Mouse (Mus musculus): Measurements from ENCODE around the gene Dyx1c1. TPM values are rescaled to one million over a fixed set of nuclear protein-coding genes. Genes with fewer than 3 reads are reported as not detected.
A peak's percentile ranks its signal among the peaks of the same experiment; 100 is the strongest.

Dyx1c1 gene
- 1 to 10 TPM; 1.4 to 3.4 (median 2.0) TPM for total RNA-seq (2022)

GRCm38 (mm10) chr9:72958521-72959450, at the start of gene Dyx1c1, which contains the start of gene Gm44503:
Dyx1c1 (plus strand) TSS chr9:72958785.
Gm44503 (plus strand) TSS chr9:72958852.
- peak; percentile 76 for DNase-seq

GRCm38 (mm10) chr9:72911381-72911780, 47.2 kb upstream of the Dyx1c1 start:
- DNase-seq = no peak

DNA sequence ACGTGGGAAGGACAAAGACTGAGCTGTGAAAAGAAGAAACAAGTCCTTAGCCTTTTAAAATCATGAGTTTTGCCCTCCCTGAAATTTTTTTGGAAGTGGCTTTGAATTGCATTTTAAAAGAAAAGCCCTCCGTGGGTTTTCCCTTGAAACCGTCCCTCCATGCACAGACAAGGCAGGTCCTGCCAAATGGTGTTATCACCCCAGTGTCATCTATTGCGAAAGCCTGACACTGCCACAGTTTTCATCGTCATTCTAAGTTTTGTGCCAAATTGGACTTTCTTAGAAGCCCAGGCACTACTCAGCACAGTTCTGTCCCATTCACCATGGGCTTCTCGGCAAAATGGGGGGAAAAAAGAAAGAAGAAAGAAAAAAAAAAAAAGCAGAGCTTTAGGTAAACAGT, 45.0 kb upstream of the Dyx1c1 start:
- no peak for DNase-seq

GRCm38 (mm10) chr9:72915728-72916127, 42.9 kb upstream of the Dyx1c1 start:
- DNase-seq = no peak

DNA sequence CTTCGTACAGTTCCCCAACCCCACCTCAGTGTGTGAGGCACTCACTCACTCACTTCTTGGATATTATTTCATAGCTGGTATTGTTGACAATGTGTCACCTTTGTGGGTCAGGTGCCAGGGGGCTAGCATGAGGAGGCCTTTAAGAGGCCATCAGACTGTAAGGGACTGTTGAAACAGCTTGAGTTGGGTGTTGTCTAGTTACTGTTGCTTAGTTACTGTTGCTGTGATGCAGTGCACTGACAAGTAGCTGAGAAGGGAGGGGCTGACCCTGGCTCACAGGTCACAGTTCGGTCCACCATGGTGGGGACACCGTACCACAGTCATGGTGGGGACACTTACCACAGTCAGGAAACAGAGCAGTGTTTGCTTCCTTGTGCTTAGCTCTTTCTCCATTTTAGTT, 35.5 kb upstream of the Dyx1c1 start:
- no peak for DNase-seq

DNA sequence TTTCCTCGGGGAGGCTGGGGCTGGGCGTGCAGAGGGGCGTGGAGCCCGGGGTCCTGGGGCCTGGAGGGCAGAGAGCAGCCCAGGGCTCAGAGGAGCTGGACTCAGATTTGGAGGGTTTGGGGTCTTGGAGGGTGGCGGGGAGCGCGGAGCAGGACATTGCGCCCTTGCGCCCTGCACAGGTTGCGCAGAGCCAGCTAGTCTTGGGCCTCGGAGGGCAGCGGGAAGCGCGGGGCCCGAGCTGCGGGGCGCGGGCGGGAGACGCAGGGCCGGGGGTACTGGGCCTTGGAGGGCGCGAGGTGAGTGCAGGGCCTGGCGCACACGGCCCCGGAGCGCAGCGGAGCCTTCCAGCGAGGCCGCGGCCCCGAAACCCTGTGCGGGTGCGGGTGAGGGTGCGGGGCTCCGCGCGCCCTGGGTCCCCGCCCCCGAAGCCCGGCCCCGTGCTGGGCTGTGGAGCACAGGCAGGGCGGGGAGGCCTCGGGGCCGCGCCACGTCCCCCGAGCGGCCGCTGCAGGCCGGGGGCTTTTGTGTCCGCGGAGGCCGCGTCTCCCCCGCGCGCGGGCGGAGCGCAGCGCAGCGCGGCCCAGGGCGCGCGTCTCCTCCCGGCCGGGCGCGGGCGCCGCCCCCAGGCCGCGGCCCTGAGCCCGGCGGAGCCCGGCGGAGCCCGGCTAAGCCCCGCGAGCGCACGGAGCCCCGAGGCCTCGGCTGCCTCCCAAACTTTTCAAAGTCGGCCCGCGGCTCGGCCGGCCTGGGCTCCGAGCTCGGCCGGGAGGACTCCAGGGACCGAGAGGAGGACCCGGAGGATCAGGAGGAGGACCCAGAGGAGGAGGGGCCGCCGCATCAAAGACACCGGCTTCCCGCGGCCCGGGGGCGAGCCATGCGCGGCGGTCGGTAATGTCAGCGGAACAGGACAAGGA, 33.3 kb upstream of the Dyx1c1 start, which contains the start of gene Pygo1:
Gene Pygo1 (plus strand): TSS at position 625 of the 914 bp plus-strand sequence.
- DNase-seq = peak; percentile 25

GRCm38 (mm10) chr9:72925935-72926258, 32.7 kb upstream of the Dyx1c1 start:
- DNase-seq = no peak

DNA sequence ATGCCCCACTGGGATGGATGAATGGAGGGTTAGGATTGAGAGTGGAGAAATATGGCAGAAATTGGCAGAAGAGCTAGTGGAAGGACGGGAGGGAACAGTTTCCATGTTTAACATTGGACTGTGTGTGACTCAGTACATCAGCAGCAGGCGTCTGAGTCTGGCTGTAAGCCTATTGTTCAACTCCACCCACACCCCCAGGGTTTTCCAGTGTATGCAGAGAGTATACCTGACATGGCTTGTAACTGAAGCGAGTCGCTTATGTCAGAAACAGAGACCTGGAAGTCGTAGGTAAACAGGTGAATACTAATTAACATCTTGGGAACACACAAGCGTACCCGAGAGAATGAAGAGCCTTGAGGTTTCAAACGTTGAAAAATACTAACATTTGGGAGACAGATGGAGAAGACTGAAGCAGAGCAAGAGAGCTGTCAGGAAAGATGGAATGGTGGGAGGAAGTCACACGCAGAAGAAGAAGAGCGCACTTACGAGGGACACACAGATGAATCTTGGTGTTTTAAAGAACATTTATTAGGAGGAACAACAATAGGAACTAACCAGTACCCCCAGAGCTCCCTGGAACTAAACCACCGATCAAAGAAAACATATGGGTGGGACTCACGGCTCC, 27.3 kb upstream of the Dyx1c1 start:
- DNase-seq = no peak

- no peak for DNase-seq
Observed at GRCm38 (mm10) chr9:72935309-72935708, 23.3 kb upstream of the Dyx1c1 start.

DNA sequence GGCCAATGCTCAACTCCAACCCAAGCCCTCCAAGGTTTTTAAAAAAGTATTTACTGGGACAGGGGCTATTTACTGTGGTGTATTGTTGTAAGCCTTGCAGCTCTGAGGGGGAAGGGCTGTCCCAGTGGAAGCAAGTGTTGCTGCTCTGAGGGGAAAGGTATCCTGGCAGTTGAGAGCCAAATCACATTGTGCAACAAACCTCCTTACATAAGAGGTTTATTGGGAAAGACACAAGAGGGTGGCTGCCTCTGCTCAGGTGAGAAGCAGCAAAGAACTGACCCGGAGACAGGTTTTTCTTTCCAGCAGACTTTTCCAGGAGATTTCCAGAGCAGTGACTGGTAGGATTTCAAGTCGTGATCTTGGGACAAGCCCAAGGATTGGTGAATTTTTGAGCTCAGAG, 22.3 kb upstream of the Dyx1c1 start:
- no peak for DNase-seq

GRCm38 (mm10) chr9:72943424-72943823, 15.2 kb upstream of the Dyx1c1 start:
- no peak for DNase-seq

DNA sequence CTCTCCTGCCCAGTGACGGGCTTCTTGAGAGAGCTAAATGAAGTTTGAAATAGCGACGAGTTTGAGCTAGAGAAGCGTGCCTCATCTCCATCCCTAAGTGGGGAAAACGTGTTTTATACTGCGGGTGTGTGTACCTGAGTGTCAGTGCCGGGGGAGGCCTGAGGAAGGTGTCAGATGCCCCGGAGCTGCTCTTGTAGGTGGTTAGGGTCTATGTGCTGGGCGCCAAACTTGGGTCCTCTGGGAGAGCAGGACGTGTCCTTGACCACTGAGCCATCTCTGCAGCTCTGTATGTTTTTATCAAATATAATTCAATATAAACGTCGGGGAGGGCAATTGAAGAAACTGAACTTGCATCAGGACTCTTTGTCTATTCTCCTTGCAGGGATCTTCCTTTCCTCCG, 14.3 kb upstream of the Dyx1c1 start:
- DNase-seq = no peak

- no peak for DNase-seq
Observed at GRCm38 (mm10) chr9:72947010-72947409, 11.6 kb upstream of the Dyx1c1 start.

- DNase-seq = no peak
Observed at GRCm38 (mm10) chr9:72949572-72949971, 9.0 kb upstream of the Dyx1c1 start.

DNA sequence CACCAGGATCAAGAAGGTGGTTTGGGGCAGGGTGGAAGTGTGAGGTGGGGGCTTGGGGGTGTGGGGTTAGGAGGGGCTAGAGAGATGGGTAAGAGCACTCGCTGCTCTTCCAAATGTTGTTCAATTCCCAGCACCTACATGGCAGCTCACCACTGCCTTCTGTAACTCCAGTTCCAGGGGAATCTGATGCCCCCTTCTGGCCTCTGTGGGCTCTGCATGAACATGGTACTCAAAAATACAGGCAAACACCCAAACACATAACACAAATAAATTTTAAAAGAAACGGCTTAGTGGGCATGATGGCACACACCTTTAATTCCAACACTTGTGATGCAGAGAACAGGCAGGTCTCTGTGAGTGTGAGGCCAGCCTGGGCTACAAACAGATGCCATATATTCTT, 3.8 kb upstream of the Dyx1c1 start:
- DNase-seq = no peak

DNA sequence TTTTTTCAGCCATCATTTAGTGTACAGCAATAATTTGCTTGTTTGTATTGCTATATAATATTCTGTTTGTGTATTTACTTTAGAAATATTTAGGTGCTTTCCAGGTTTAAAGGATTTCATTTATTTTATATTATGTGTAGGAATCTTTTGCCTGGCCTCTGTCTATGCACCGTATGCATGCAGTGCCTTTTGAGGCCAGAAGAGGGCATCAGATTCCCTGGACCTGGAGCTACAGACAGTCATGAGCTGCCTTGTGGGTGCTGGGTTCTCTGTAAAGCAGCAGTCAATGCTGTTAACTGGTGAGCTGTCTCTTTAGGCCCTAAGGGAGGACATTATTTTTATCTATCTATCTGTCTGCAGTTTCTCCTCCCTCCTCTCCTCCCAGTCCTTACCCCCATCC, 3.0 kb upstream of the Dyx1c1 start:
- no peak for DNase-seq

DNA sequence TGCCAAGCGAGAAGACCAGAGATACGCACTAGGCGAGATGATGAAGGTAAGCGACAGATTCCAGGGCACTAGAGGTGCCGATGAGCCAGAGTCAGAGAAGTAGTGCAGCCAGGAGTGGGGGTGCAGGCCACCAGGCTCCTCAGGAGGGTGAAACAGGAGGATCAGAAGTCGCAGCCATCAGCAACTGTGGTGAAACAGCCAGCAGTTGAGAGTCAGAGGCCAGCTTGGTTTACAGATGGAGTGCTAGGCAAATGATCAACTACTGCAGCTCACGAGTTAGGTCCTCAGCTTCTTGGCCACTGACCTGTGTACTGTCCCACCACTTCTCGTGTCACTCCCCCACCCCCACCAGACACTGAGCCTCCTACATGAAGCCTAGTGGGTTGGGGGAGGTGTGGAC, 2.8 kb downstream of the Dyx1c1 start:
- no peak for DNase-seq

GRCm38 (mm10) chr9:72961959-72962358, 3.4 kb downstream of the Dyx1c1 start:
- no peak for DNase-seq

DNA sequence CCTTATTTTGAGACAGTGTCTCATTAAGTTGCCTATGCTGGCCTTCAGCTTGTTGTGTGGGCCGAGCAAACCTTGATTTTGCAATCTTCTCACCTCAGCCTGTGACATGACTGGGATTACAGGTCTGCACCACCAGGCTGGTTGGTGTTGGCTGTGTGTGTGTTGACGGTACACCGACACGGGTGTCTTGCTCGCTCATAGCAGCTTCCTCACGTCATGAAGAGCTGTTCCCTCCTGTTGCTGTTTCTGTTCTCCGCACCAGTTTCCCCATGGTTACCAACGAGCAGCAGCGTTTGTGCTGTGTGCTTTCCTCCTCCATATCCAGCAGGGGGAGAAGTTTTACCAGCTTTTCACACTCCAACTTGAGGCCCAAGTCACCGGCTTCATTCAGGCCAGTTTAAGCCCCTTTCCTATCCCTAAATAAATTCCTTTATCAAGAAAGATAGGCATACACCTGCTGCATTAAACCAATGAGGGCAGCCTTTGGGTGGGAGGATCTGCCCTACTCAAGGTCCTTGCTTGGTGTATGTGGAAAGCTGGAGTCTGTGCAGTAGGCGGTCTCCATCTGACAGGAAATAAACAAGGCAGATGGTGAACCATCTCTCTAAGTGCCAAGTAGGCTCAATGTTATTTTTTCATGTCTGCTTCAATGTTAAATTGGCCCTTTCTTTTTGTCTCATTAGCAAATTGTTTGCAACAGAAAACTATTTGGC, 9.9 kb downstream of the Dyx1c1 start:
- DNase-seq = peak; percentile 51

- DNase-seq = no peak
Observed at GRCm38 (mm10) chr9:72969874-72970273, 11.3 kb downstream of the Dyx1c1 start.

DNA sequence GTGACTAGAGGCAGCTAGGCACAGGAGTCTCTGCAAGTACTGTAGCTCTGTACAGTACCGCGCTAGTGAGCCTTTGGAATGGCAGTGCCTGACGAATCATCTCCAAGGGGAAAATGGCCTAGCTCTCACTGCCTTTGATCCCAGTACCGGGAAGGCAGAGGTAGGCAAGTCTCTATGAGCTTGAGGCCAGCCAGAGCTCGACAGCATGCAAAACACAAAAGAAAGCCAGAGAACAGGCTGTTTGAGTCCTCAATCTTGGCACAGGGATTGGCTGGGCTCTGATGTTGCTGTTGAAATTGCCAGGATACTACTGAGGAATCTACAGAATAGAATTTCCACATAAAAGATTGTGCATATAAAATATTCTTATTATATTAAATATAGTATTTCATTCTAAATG, 13.8 kb downstream of the Dyx1c1 start:
- DNase-seq = no peak

GRCm38 (mm10) chr9:72972984-72973383, 14.4 kb downstream of the Dyx1c1 start:
- DNase-seq = no peak

Measured in adrenal gland, adult 8-10 months (tissue).